Mouse (Mus musculus): ENCODE results near the gene Clybl.

DNA sequence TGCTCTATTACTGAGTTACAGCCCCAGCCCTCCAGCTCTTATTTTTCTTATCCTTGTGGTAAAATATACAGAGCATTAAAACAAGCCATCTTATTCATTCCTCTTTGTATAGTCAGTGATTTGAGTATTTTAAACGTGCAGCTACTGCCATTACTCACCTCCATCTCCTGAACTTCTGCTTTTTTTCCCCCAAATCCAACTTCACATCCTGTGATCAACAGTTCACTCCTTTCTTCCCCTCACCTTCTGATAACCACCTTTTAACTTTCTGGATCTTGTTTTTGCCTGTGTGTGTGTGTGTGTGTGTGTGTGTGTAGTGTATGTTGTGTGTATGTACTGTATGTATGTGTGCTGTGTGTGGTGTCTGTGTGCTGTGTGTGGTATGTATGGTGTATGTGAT lies 122.3 kb downstream of the Clybl start:
- TF ChIP-seq CTCF (IDR thresholded peaks at IDR 0.05; ENCODE audit: borderline replicate concordance, insufficient read depth, low read depth, low read length) (no peak), POLR2A (IDR thresholded peaks at IDR 0.05; ENCODE audit: borderline replicate concordance, insufficient read depth, low read length) (no peak)

Data from cerebellum, adult 2 months (tissue).